Mouse (Mus musculus) megakaryocyte-erythroid progenitor cell, adult 5-6 weeks (primary cell): ENCODE results near the gene Gm17334. TPM values are rescaled to one million over a fixed set of nuclear protein-coding genes. Genes with fewer than 3 reads are reported as not detected.
A peak's percentile ranks its signal among the peaks of the same experiment; 100 is the strongest.
"Not testable (repeated sequence)": the region's sequence is repeated elsewhere in the genome, so short reads cannot be mapped to it uniquely, and the experiment has no call there.

Experiments
- ATAC-seq: replicated peaks from 2 replicates; pipeline ENCODE4 v1.8.0; 2016; ENCODE audit warnings: mild to moderate bottlenecking, inconsistent platforms; ENCODE audit not compliant: severe bottlenecking, poor library complexity, low FRiP score, low TSS enrichment
- total RNA-seq, 2 experiments: library from RNA; stranded (forward) in 1 of 2; stranded (reverse) in 1 of 2; fragments of 200-1000, 215-1000 nt in 1 of 2; fragments of >200 nt in 1 of 2; fragmentation: Nextera tagmentation in 1 of 2; gene quantifications; 2 replicates each; pipeline ENCODE4 v1.2.3; 2014 to 2017

The Gm17334 gene
- total RNA-seq, 2 experiments from 2014 or later: 0.89 TPM; not detected in 1

DNA sequence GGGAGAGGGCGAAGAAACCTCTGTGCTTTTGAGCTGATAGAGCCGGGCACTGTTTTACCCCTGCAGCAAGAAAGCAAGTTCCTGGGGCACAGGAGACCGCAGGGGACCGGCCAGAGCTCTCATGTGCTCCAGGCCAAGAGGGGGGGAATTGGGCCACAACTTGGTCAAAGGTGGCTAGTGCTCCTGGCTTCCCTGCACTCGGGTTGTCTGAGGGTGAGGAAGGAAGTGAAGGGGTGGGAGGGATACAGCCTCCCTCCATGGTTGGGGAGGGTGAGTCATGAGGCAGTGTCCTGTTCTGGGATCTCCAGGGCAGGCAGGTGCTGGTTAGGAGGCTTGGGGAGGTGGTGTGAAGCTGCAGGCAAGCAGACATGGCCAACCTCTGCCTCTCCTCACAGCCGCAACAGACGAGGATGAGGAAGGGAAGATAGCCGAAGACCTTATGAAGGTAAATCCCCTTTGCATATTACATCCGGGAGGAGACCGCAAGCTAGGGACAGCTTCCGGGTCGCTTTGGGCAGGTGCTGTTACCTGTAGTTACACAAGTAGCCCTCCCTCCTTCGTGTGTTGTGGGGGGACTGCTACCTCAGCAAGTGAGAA is 1.8 kb upstream of the Gm17334 start:
- no peak for ATAC-seq

GRCm38 (mm10) chr11:53773641-53774360 is 814 bp upstream of the Gm17334 start:
- ATAC-seq: no peak

DNA sequence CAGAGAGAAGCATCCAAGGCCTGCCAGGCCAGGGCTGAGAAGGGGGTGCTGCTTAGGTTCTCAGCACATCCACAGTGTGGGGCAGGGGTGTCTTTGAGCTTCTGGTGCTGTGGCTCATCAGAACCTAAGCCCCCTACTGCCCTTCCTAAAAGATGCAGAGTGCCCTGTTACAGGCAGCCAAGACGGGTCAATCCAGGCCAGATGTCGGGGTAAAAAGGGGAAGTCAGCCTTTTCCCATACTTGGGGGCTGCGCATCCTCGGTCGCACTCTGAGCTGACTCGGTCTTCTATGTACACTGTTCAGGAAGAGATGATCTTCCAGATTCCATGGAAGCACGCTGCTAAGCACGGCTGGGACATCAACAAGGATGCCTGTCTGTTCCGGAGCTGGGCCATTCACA is 451 bp downstream of the Gm17334 start:
- ATAC-seq: no peak

GRCm38 (mm10) chr11:53771001-53771744 is 1.8 kb downstream of the Gm17334 start:
- no peak for ATAC-seq

DNA sequence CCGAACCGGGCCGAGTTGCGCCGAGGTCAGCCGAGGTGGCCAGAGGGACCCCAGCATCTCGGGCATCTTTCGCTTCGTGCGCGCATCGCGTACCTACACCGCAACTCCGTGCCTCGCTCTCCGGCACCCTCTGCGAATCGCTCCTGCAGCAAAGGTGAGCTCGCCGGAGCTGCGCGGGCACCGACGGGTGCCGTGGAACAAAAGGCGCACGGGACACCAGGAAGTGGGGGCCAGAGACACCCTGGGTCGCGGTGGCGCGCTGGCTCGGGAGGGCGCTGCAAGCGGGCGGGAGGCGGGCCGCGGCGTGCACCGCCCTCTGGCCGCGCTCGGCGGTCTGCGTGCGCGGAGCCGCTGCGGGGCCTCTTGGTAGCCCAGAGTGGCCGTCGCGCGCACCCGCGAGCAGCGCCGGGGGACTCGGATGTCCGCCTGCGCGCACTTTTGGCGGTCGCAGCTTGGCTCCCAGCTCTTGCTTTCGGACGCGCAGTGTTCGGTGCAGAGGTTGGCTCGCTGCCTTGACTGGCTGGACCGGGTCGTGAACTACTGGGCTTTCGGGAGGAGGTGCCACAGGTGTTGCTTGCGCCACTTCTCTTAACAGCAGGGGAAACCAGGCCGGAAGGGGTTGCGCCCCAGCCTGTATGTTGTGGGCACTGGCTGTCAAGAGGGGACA is 2.7 kb downstream of the Gm17334 start:
- ATAC-seq: peak; percentile 25; the same call in 1 of the 2 replicates

DNA sequence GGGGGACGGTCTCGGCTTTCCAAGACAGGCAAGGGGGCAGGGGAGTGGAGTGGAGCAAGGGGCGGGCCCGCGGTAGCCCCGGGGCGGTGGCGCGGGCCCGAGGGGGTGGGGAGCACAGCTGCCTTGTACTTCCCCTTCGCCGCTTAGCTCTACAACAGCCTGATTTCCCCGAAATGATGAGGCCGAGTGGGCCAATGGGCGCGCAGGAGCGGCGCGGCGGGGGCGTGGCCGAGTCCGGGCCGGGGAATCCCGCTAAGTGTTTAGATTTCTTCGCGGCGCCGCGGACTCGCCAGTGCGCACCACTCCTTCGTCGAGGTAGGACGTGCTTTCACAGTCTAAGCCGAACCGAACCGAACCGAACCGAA is 3.2 kb downstream of the Gm17334 start, which contains the start of gene Irf1:
Irf1 (plus strand) TSS at position 255 of the 365 bp plus-strand sequence.
- peak; percentile 86 for ATAC-seq

GRCm38 (mm10) chr11:53769185-53769576 is 3.8 kb downstream of the Gm17334 start:
- no peak for ATAC-seq

DNA sequence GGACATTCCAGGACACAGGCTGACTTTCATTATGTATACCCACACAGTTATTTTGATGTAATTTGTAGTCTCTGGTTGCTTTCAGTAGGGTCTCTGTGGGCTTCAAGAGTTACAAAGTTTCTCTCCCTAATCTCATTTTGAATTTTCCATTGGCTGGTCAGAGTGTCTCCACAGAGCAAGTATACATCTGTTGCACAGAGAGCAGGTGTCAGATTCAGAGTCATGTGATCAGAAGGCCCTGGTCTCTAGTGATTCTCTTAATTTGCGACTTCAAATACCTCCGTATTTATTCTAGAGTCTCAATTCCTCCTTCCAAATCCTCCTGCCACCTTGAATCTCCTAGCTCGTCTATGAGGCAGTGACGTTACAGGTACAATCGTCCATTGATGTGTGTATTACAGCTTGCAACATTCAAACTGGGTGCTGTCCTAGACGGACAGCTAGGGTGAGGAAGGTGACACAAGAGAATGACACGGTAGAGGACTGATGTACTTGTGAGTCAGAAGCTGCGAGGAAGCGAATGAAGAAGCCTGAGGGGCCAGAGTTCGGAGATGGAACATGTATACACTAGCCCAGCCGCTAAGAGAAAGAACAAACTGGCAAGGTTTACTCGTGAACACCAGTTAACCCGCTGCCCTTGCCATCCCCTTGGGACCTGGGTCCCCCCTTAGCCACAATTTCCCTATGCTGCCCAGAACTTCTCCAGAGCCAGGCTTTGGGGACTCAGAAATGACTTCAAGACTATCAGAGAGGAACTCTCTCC is 4.4 kb downstream of the Gm17334 start:
- ATAC-seq: no peak

DNA sequence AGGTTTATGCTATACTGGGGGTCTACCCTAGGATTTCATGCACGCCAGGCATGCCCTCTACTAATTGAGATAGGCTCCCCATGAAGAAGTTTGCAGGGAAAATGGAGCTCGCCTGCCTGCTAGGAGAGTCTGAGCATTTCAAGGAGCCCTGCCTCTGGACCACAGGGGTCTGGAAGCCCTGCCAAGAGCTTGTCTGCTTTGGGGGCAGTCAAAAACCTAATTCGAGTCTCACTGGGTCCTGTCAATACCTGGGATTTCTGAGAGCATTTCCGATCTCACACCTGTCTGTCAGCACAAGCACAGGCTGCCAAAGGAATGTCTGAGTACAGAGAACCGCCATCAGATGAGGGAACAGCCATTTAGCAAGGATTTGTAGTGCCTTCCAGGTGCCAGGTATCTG is 8.4 kb downstream of the Gm17334 start:
- ATAC-seq: no peak

DNA sequence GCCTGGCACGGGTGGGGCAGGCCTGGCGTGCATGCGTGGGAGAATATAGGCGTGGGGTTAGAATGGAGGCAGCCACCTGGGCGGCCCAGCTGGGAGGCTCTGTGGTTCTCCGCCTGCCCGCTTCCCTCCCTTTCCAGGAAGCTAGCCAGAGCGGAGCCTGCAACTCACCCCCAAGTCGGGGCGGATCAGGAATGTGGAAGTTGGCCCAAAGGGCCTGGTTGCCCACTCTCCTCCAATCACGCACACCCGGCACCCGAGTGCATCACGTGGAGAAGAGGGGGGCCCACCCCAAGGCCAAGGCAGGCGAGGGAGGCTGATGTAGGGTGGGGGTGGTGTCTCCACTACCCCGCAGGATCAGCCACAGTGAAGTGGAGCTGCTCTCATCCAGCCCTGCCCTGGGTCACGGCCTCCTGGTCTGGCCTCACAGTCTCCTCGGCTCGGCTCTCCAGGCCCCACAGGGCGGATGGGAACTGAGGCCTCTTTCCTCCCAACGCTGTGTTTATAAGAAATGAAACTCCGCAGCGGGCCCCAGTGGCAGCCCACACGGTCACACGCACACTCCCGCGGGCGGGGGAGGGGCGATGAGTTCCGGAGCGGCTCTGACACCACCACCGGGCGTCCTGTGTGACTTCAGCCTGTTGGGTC is 9.4 kb downstream of the Gm17334 start:
- ATAC-seq: peak; percentile 82

- ATAC-seq: peak; percentile 45
These were observed 10.0 kb downstream of the Gm17334 start for GRCm38 (mm10) chr11:53762827-53763495.

GRCm38 (mm10) chr11:53762426-53762825 is 10.6 kb downstream of the Gm17334 start:
- no peak for ATAC-seq

- ATAC-seq: no peak
These were observed 11.2 kb downstream of the Gm17334 start for GRCm38 (mm10) chr11:53761822-53762221.

GRCm38 (mm10) chr11:53761284-53761683 is 11.7 kb downstream of the Gm17334 start:
- no peak for ATAC-seq

GRCm38 (mm10) chr11:53759545-53760406 is 13.2 kb downstream of the Gm17334 start:
- no peak for ATAC-seq

DNA sequence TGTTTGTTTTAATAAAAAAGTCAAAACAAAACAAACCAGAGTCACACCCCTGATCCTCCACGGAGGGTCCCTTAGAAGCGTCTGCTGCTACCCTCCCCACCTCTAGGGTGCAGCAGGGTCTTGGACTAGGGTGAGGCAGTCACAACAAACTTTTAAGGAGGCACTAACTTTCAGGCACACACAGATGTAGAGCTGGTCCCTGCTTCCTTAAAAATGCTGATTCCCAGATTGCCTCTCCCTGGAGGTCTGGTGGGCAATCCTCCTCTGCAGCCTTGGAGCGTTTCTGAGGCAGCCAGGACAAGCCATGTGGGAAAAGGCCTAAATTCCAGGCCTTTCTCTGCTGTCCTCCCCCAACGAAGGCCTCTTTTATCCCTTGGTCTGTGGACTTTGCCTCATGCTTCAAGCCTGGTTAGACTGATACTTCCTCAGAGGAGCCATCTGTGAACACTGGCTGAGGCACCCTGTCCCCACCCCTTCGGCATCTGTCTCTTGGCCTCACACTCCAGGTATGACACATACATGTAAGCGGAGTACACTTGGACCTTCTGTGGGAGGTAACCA is 14.1 kb downstream of the Gm17334 start:
- ATAC-seq: no peak

GRCm38 (mm10) chr11:53758033-53758432 is 15.0 kb downstream of the Gm17334 start:
- not testable (repeated sequence) for ATAC-seq
